Mouse (Mus musculus) ES-E14 (cell line): ENCODE data around the gene Tfrc. TPM values are rescaled to one million over a fixed set of nuclear protein-coding genes. Genes with fewer than 3 reads are reported as not detected.

Experiments used
- DNase-seq: peaks from one replicate; pipeline ENCODE4 v3.0.0-alpha.2; 2013; ENCODE audit warnings: low read depth, low spot score
- H3K27ac ChIP-seq: 2 replicates; pipeline ENCODE4 v1.5.1; 2012; ENCODE audit warnings: low read depth, mild to moderate bottlenecking, low read length, moderate library complexity, mixed read lengths; ENCODE audit not compliant: poor library complexity, insufficient read depth, severe bottlenecking
- H3K36me3 ChIP-seq: 2 replicates; pipeline ENCODE4 v1.6.1; 2012; ENCODE audit warnings: mild to moderate bottlenecking, low read length, moderate library complexity, mixed read lengths; ENCODE audit not compliant: control insufficient read depth, poor library complexity, insufficient read depth, severe bottlenecking
- H3K4me1 ChIP-seq, 2 experiments: fragments of 150-350 bp in 1 of 2; sonication (generic) in 1 of 2; 2 replicates each; pipeline ENCODE4 v1.6.1; 2012; ENCODE audit warnings: low read length in 2 of 2, mild to moderate bottlenecking in 1 of 2, mixed read lengths in 1 of 2; ENCODE audit not compliant: control insufficient read depth in 2 of 2, insufficient read depth in 2 of 2, poor library complexity in 1 of 2
- H3K4me3 ChIP-seq, 2 experiments: fragments of 150-350 bp in 1 of 2; sonication (generic) in 1 of 2; 2 replicates each; pipeline ENCODE4 v1.5.1; 2012; ENCODE audit warnings: low read length in 2 of 2, low read depth in 1 of 2, mild to moderate bottlenecking in 1 of 2, mixed read lengths in 1 of 2; ENCODE audit not compliant: insufficient read depth in 1 of 2, poor library complexity in 1 of 2, severe bottlenecking in 1 of 2
- H3K9ac ChIP-seq: 2 replicates; pipeline ENCODE4 v1.6.1; 2012; ENCODE audit warnings: low read depth, mild to moderate bottlenecking, low read length, mixed read lengths; ENCODE audit not compliant: poor library complexity, insufficient read depth, severe bottlenecking
- H3K9me3 ChIP-seq: fragments of 150-350 bp; sonication (generic); 2 replicates; pipeline ENCODE4 v1.6.1; 2012; ENCODE audit warnings: low read depth, mild to moderate bottlenecking, low read length; ENCODE audit not compliant: control insufficient read depth, insufficient read depth
- CHD2 ChIP-seq: IDR thresholded peaks from 2 replicates; pipeline ENCODE4 v1.6.1; 2014; ENCODE audit warnings: mild to moderate bottlenecking, low read depth, low read length, inconsistent platforms
- HCFC1 ChIP-seq: IDR thresholded peaks from 2 replicates; pipeline ENCODE4 v1.6.1; 2012; ENCODE audit warnings: low read length, inconsistent platforms, borderline replicate concordance; ENCODE audit not compliant: insufficient read depth
- MAFK ChIP-seq: IDR thresholded peaks from 2 replicates; pipeline ENCODE4 v1.6.1; 2014; ENCODE audit warnings: mild to moderate bottlenecking, low read depth, low read length, inconsistent platforms; ENCODE audit not compliant: insufficient read depth
- ZC3H11A ChIP-seq: IDR thresholded peaks from 2 replicates; pipeline ENCODE4 v1.6.1; 2012; ENCODE audit warnings: low read depth, mild to moderate bottlenecking, inconsistent platforms, low read length, borderline replicate concordance
- ZNF384 ChIP-seq: IDR thresholded peaks from 2 replicates; pipeline ENCODE4 v1.6.1; 2012; ENCODE audit warnings: low read depth, low read length, inconsistent platforms
- in situ Hi-C, 2 experiments: fragments of 600-800 bp; cut with MboI; formaldehyde crosslinking; loops; one replicate each; pipeline ENCODE4 v1.15.1; 2025; ENCODE audit warnings: low sequenced_read_pairs in 2 of 2, inconsistent platforms in 1 of 2; ENCODE audit not compliant: unreplicated experiment in 2 of 2
- total RNA-seq: library from RNA; depleted of rRNA; stranded (reverse); fragments of 300-350 nt; gene quantifications from 2 replicates; pipeline ENCODE4 v1.2.3, GENCODE M21; 2012

Gene Tfrc
- total RNA-seq, 1 experiment, result 334 TPM

DNA sequence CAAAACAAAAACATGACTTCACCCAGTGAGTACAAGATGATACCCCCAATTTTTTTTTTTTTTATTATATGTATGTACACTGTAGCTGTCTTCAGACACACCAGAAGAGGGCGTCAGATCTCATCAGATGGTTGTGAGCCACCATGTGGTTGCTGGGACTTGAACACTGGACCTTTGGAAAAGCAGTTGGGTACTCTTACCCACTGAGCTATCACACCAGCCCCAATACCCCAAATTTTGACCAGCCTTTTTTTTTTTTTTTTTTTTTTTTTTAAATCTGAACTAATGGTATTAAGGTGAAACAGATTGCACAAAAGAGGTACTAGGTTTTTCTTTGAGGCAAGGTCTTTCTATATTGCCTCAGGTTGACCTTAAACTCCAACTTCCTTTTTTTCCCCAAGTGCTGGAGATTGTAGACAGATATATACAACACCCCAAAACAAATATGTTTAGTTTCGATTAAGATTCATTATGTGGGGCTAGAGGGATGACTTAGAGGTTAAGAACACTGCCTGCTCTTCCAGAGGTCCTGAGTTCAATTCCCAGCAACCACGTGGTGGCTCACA is 4.6 kb downstream of the Tfrc start:
- Histone ChIP-seq H3K4me1 (peaks cover 2 to 4% of the 10 kb centered on the region in 2 experiments; a peak in 2 of 4 replicates), H3K9me3 (no peaks in the 10 kb centered on the region), H3K36me3 (peaks cover 11% of the 10 kb centered on the region), H3K27ac (no peak overlapping the region), H3K4me3 (no peak overlapping the region), H3K9ac (no peak overlapping the region)
- TF ChIP-seq MAFK (no peak), HCFC1 (no peak), CHD2 (no peak), ZNF384 (peak; percentile 51; the same call in 1 of the 2 replicates)
- no peak for DNase-seq
- in situ Hi-C loops, result loop anchor here in 1 of 2 experiments (5.0 kb wide), 1 partner anchor 101 kb away; no protein-coding TSS in a partner anchor

DNA sequence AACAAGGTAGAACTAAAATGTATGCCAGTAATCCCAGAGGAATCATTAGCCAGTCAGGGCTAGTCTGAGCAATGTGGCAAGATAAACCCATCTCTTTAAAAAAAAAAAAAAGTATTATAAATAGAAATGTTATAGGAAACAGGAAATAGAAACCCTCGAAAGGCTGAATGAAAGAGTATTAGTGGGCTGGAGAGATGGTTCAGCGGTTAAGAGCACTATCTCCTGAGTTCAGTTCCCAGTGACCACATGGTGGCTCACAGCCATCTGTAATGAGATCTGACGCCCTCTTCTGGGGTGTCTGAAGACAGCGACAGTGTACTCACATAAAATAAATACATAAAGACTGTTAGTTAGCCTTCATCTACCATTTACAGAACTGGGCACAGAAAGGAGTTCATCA is 5.3 kb downstream of the Tfrc start:
- Histone ChIP-seq H3K4me3 (no peak overlapping the region), H3K9me3 (no peaks in the 10 kb centered on the region), H3K27ac (no peak overlapping the region), H3K36me3 (peaks cover 11% of the 10 kb centered on the region), H3K9ac (no peak overlapping the region), H3K4me1 (peaks cover 2 to 3% of the 10 kb centered on the region in 2 experiments; a peak in 2 of 4 replicates)
- no peak for DNase-seq
- in situ Hi-C loops, result loop anchor here in 1 of 2 experiments (5.0 kb wide), 1 partner anchor 102 kb away; no protein-coding TSS in a partner anchor
- TF ChIP-seq MAFK (no peak), CHD2 (no peak), ZC3H11A (no peak), ZNF384 (no peak), HCFC1 (no peak)

- Histone ChIP-seq H3K4me3 (no peak overlapping the region), H3K36me3 (peaks cover 28% of the 10 kb centered on the region), H3K9ac (no peak overlapping the region), H3K27ac (no peak overlapping the region), H3K9me3 (no peaks in the 10 kb centered on the region), H3K4me1 (no peaks in the 10 kb centered on the region)
- no peak for DNase-seq
- in situ Hi-C loops, result no loop called here
- TF ChIP-seq ZNF384, result no peak
- no peak for TF ChIP-seq MAFK
- TF ChIP-seq HCFC1, result no peak
- TF ChIP-seq CHD2, result no peak
- no peak for TF ChIP-seq ZC3H11A
Observed at GRCm38 (mm10) chr16:32618946-32619345, 10.2 kb downstream of the Tfrc start.

- H3K4me1 ChIP-seq, result no peaks in the 10 kb centered on the region
- H3K9ac ChIP-seq, result no peak overlapping the region
- TF ChIP-seq HCFC1 (no peak), CHD2 (no peak), ZNF384 (no peak), ZC3H11A (no peak), MAFK (no peak)
- H3K9me3 ChIP-seq, result no peaks in the 10 kb centered on the region
- no peak overlapping the region for H3K4me3 ChIP-seq
- H3K36me3 ChIP-seq, result peaks cover 30% of the 10 kb centered on the region
- H3K27ac ChIP-seq, result no peak overlapping the region
- in situ Hi-C loops, result no loop called here
- no peak for DNase-seq
Observed at GRCm38 (mm10) chr16:32628140-32628539, 19.4 kb downstream of the Tfrc start.
